Mouse (Mus musculus): ENCODE data around the gene Scgb1a1. TPM values are rescaled to one million over a fixed set of nuclear protein-coding genes. Genes with fewer than 3 reads are reported as not detected.
"Not testable (repeated sequence)": the region's sequence is repeated elsewhere in the genome, so short reads cannot be mapped to it uniquely, and the experiment has no call there.

Gene Scgb1a1
- polyA plus RNA-seq, 1 experiment from 2014 or later = not detected

DNA sequence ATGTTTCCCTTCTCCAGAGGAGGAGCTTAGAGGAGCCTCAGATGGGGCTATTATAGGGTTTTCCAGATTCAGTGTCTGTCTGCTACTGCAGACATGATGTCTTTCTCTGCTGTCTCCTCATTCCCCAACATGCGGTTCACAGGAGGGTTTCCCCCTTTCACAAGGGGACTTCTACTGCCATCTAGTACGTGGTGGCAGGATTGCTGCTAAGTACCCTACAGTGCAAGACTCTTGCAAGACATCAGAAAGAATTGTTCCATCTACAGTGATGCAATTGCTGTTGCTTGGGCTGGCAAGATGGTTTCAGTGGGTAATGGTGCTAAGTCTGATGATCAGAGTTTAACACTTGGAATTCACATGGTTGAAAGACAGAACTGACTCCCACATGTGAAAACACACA is 32.6 kb downstream of the Scgb1a1 start:
- no peak overlapping the region for H3K4me2 ChIP-seq (ENCODE audit: low read length)
- 19% methylated on average over 2 of the region's 2 CpGs for WGBS
- no peaks in the 10 kb centered on the region for H3K27me3 ChIP-seq (ENCODE audit: control insufficient read depth, insufficient read depth, low read depth, low read length)
- no peak overlapping the region for H3K9ac ChIP-seq (ENCODE audit: low read depth, low read length)
- no peak for ATAC-seq
- H3K27ac ChIP-seq (ENCODE audit: low read length) = no peak overlapping the region
- no peaks in the 10 kb centered on the region for H3K36me3 ChIP-seq (ENCODE audit: control insufficient read depth, insufficient read depth, low read length)
- H3K9me3 ChIP-seq (replicated peaks; ENCODE audit: control insufficient read depth, low read length, poor library complexity, severe bottlenecking) = no peaks in the 10 kb centered on the region
- H3K4me1 ChIP-seq (ENCODE audit: control insufficient read depth, insufficient read depth, low read length) = no peaks in the 10 kb centered on the region
- H3K4me3 ChIP-seq (ENCODE audit: low read depth, low read length) = no peak overlapping the region

GRCm38 (mm10) chr19:9052803-9053431 is 34.8 kb downstream of the Scgb1a1 start:
- no peaks in the 10 kb centered on the region for H3K9me3 ChIP-seq (replicated peaks; ENCODE audit: control insufficient read depth, low read length, poor library complexity, severe bottlenecking)
- WGBS = 70% methylated on average over 6 of the region's 6 CpGs
- no peaks in the 10 kb centered on the region for H3K27me3 ChIP-seq (ENCODE audit: control insufficient read depth, insufficient read depth, low read depth, low read length)
- H3K4me3 ChIP-seq (ENCODE audit: low read depth, low read length) = no peak overlapping the region
- H3K27ac ChIP-seq (ENCODE audit: low read length) = no peak overlapping the region
- H3K36me3 ChIP-seq (ENCODE audit: control insufficient read depth, insufficient read depth, low read length) = no peaks in the 10 kb centered on the region
- no peaks in the 10 kb centered on the region for H3K4me1 ChIP-seq (ENCODE audit: control insufficient read depth, insufficient read depth, low read length)
- no peak overlapping the region for H3K9ac ChIP-seq (ENCODE audit: low read depth, low read length)
- ATAC-seq = no peak
- no peak overlapping the region for H3K4me2 ChIP-seq (ENCODE audit: low read length)

DNA sequence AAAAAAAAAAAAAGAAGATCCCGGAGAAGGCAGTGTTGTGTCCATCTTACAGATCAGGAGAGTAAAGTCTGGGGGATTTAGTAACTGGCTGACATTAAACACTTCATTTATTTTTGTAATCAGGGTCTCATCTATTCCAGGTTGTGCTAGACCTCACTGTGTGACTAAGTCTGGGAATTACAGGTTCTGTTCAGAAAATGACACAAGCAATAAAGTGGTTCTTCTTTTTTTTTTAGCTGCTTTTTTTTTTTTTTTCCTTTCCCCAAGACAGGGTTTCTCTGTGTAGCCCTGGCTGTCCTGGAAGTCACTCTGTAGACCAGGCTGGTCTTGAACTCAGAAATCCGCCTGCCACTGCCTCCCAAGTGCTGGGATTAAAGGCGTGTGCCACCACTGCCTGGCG is 35.8 kb downstream of the Scgb1a1 start:
- not testable (repeated sequence) for H3K27me3 ChIP-seq (ENCODE audit: control insufficient read depth, insufficient read depth, low read depth, low read length); H3K4me2 ChIP-seq (ENCODE audit: low read length); H3K27ac ChIP-seq (ENCODE audit: low read length); H3K36me3 ChIP-seq (ENCODE audit: control insufficient read depth, insufficient read depth, low read length); H3K4me3 ChIP-seq (ENCODE audit: low read depth, low read length); H3K4me1 ChIP-seq (ENCODE audit: control insufficient read depth, insufficient read depth, low read length); H3K9ac ChIP-seq (ENCODE audit: low read depth, low read length); ATAC-seq; H3K9me3 ChIP-seq (replicated peaks; ENCODE audit: control insufficient read depth, low read length, poor library complexity, severe bottlenecking)
- 87% methylated on average over 4 of the region's 4 CpGs for WGBS

DNA sequence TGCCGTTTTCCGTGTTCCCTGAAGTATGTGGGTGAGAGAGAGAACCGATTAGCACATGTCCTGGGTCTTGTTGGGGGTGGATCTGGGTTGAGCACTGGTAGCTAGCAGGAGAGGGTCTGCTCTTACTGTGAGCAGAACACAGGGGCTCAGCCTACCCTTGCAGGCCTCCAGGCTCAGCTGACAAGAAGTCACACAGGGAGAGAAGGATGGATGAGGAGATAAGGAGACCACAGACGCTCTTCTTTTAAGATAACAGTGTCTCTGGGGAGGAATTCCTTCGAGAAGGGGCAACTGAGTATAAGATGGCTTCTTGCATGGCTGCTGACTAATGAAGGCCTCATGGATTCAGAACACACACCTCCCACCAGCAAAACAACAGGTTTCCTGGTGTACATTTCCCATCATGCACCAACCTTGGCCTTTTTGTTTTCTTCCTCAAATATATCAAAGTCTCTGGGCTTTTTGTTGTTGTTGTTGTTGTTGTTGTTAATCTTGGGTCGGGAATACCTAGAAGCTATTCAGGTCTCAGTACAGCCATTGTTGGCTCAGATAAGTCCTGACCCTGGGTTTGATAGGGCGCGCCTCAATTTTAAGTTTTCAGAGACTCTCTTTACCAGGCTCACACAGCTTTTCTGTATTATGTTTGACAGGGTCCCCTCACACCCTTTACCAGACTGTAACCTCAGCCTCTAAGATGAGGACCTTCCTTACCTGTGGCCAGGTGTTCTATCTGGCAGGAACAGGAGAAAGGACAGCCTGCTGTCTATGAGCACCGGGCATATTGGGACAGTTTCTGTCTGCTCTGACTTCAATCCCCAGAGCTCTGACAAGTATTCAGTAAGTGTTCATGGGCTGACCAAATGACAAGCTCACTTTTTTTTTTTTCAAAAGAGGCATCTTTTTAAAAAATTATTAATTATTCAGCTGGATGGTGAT is 37.2 kb downstream of the Scgb1a1 start:
- Histone ChIP-seq H3K36me3 (ENCODE audit: control insufficient read depth, insufficient read depth, low read length) (no peaks in the 10 kb centered on the region), H3K27ac (ENCODE audit: low read length) (no peak overlapping the region), H3K4me3 (ENCODE audit: low read depth, low read length) (no peak overlapping the region), H3K9me3 (replicated peaks; ENCODE audit: control insufficient read depth, low read length, poor library complexity, severe bottlenecking) (no peaks in the 10 kb centered on the region), H3K4me2 (ENCODE audit: low read length) (no peak overlapping the region), H3K9ac (ENCODE audit: low read depth, low read length) (no peak overlapping the region), H3K27me3 (ENCODE audit: control insufficient read depth, insufficient read depth, low read depth, low read length) (no peaks in the 10 kb centered on the region), H3K4me1 (ENCODE audit: control insufficient read depth, insufficient read depth, low read length) (no peaks in the 10 kb centered on the region)
- ATAC-seq = no peak
- 86% methylated on average over 9 of the region's 9 CpGs for WGBS

GRCm38 (mm10) chr19:9048981-9049687 is 38.6 kb downstream of the Scgb1a1 start:
- 84% methylated on average over 4 of the region's 4 CpGs for WGBS
- Histone ChIP-seq H3K4me2 (ENCODE audit: low read length) (no peak overlapping the region), H3K4me3 (ENCODE audit: low read depth, low read length) (no peak overlapping the region)

DNA sequence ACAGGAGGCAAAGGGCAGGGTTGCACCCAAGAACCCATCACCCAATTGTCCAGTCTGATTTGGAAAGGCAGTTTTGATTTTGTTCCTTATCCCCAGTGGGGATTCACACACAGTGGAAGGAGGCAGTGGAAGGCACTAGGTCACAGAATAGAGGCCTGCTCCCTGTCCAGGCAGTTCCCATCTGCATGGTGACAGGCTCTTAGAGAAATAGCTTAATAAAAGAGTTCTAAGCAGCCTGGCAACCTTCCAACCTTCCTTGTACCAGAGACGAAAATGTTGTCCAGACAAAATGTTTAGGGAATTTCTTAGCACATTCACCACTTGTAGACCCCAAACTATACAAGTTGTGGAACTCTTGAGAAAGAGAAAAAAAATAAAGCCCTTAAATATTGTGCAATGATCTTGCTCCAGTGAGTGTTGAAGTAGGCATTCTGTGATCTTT is 39.8 kb downstream of the Scgb1a1 start:
- H3K9ac ChIP-seq (ENCODE audit: low read depth, low read length) = no peak overlapping the region
- H3K27me3 ChIP-seq (ENCODE audit: control insufficient read depth, insufficient read depth, low read depth, low read length) = no peaks in the 10 kb centered on the region
- H3K4me3 ChIP-seq (ENCODE audit: low read depth, low read length) = no peak overlapping the region
- no peaks in the 10 kb centered on the region for H3K4me1 ChIP-seq (ENCODE audit: control insufficient read depth, insufficient read depth, low read length)
- 39% methylated on average over 1 of the region's 1 CpGs for WGBS
- no peak overlapping the region for H3K27ac ChIP-seq (ENCODE audit: low read length)
- no peak overlapping the region for H3K4me2 ChIP-seq (ENCODE audit: low read length)
- H3K9me3 ChIP-seq (replicated peaks; ENCODE audit: control insufficient read depth, low read length, poor library complexity, severe bottlenecking) = no peaks in the 10 kb centered on the region
- ATAC-seq = no peak
- no peaks in the 10 kb centered on the region for H3K36me3 ChIP-seq (ENCODE audit: control insufficient read depth, insufficient read depth, low read length)

More at GRCm38 (mm10) chr19:9048981-9049687, 38.6 kb downstream of the Scgb1a1 start:
- Histone ChIP-seq H3K27ac (ENCODE audit: low read length) (no peak overlapping the region), H3K27me3 (ENCODE audit: control insufficient read depth, insufficient read depth, low read depth, low read length) (no peaks in the 10 kb centered on the region), H3K36me3 (ENCODE audit: control insufficient read depth, insufficient read depth, low read length) (no peaks in the 10 kb centered on the region), H3K9ac (ENCODE audit: low read depth, low read length) (no peak overlapping the region), H3K4me1 (ENCODE audit: control insufficient read depth, insufficient read depth, low read length) (no peaks in the 10 kb centered on the region), H3K9me3 (replicated peaks; ENCODE audit: control insufficient read depth, low read length, poor library complexity, severe bottlenecking) (no peaks in the 10 kb centered on the region)
- ATAC-seq = no peak

- H3K4me1 ChIP-seq (ENCODE audit: control insufficient read depth, insufficient read depth, low read length) = no peaks in the 10 kb centered on the region
- no peak overlapping the region for H3K27ac ChIP-seq (ENCODE audit: low read length)
- H3K4me2 ChIP-seq (ENCODE audit: low read length) = no peak overlapping the region
- no peaks in the 10 kb centered on the region for H3K27me3 ChIP-seq (ENCODE audit: control insufficient read depth, insufficient read depth, low read depth, low read length)
- H3K9me3 ChIP-seq (replicated peaks; ENCODE audit: control insufficient read depth, low read length, poor library complexity, severe bottlenecking) = no peaks in the 10 kb centered on the region
- H3K9ac ChIP-seq (ENCODE audit: low read depth, low read length) = no peak overlapping the region
- 75% methylated on average over 7 of the region's 7 CpGs for WGBS
- H3K4me3 ChIP-seq (ENCODE audit: low read depth, low read length) = no peak overlapping the region
- no peak for ATAC-seq
- H3K36me3 ChIP-seq (ENCODE audit: control insufficient read depth, insufficient read depth, low read length) = no peaks in the 10 kb centered on the region
These were observed 40.4 kb downstream of the Scgb1a1 start for GRCm38 (mm10) chr19:9047207-9047945.

DNA sequence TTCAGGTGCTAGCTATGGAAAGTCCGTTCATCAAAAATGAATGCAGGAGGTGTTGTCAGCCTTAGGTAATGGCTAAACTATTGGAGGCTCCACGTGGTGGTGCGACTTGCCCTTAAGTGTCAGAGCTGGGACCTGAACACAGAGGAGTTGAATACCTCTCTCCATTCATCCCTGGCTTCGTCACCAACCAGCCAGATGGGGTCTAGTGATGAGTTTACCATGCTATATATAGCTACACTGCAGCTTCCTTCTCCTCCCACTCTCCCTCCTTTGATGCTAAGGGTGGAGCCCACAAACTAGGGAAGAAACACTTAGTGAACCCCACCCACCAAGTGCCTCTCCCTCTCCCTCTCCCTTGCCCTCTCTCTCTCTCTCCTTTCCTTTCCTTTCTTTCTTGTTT is 43.5 kb downstream of the Scgb1a1 start:
- H3K9me3 ChIP-seq (replicated peaks; ENCODE audit: control insufficient read depth, low read length, poor library complexity, severe bottlenecking) = no peaks in the 10 kb centered on the region
- no peak for ATAC-seq
- H3K27me3 ChIP-seq (ENCODE audit: control insufficient read depth, insufficient read depth, low read depth, low read length) = no peaks in the 10 kb centered on the region
- no peak overlapping the region for H3K4me2 ChIP-seq (ENCODE audit: low read length)
- WGBS = 82% methylated on average over 4 of the region's 4 CpGs
- H3K9ac ChIP-seq (ENCODE audit: low read depth, low read length) = no peak overlapping the region
- H3K27ac ChIP-seq (ENCODE audit: low read length) = no peak overlapping the region
- H3K4me1 ChIP-seq (ENCODE audit: control insufficient read depth, insufficient read depth, low read length) = no peaks in the 10 kb centered on the region
- no peaks in the 10 kb centered on the region for H3K36me3 ChIP-seq (ENCODE audit: control insufficient read depth, insufficient read depth, low read length)
- H3K4me3 ChIP-seq (ENCODE audit: low read depth, low read length) = no peak overlapping the region

All from midbrain, embryonic 16.5 days (tissue).